Mouse (Mus musculus) T-helper 17 cell (primary cell): ENCODE measurements around the gene Il1r2.

Source experiments
- in situ Hi-C, 2 experiments: fragments of 300-600 bp; cut with MboI, MseI; formaldehyde crosslinking; loops; 1 replicate in 1 of 2; 2 replicates in 1 of 2; pipeline ENCODE4 v1.15.1; 2025; ENCODE audit warnings: high pct_unique_total_duplicates in 2 of 2

The Il1r2 gene

GRCm38 (mm10) chr1:40073779-40074178 lies at the start of gene Il1r2:
Gene Il1r2 (plus strand): TSS chr1:40074079.
- in situ Hi-C loops: no loop called here

GRCm38 (mm10) chr1:40024554-40025320 lies 49.1 kb upstream of the Il1r2 start:
- in situ Hi-C loops: no loop called here

GRCm38 (mm10) chr1:40025416-40025815 lies 48.5 kb upstream of the Il1r2 start:
- in situ Hi-C loops: no loop called here

GRCm38 (mm10) chr1:40027116-40027620 lies 46.7 kb upstream of the Il1r2 start:
- in situ Hi-C loops: no loop called here

- in situ Hi-C loops: no loop called here
Observed at GRCm38 (mm10) chr1:40028207-40028998, 45.5 kb upstream of the Il1r2 start.

- in situ Hi-C loops: no loop called here
Observed at GRCm38 (mm10) chr1:40029597-40029996, 44.3 kb upstream of the Il1r2 start.

- in situ Hi-C loops: no loop called here
Observed at GRCm38 (mm10) chr1:40030287-40030975, 43.4 kb upstream of the Il1r2 start.

- in situ Hi-C loops: no loop called here
Observed at GRCm38 (mm10) chr1:40030976-40031356, 42.9 kb upstream of the Il1r2 start.

- in situ Hi-C loops: no loop called here
Observed at GRCm38 (mm10) chr1:40031626-40032025, 42.3 kb upstream of the Il1r2 start.

- in situ Hi-C loops: no loop called here
Observed at GRCm38 (mm10) chr1:40033315-40033714, 40.6 kb upstream of the Il1r2 start.

GRCm38 (mm10) chr1:40033743-40034420 lies 40.0 kb upstream of the Il1r2 start:
- in situ Hi-C loops: no loop called here

GRCm38 (mm10) chr1:40037831-40038230 lies 36.0 kb upstream of the Il1r2 start:
- in situ Hi-C loops: loop anchor here in 1 of 2 experiments (5.0 kb wide), 1 partner anchor 49 kb away; no protein-coding TSS in a partner anchor

GRCm38 (mm10) chr1:40045686-40046085 lies 28.2 kb upstream of the Il1r2 start:
- in situ Hi-C loops: no loop called here

GRCm38 (mm10) chr1:40046600-40046999 lies 27.3 kb upstream of the Il1r2 start:
- in situ Hi-C loops: no loop called here

GRCm38 (mm10) chr1:40051157-40051556 lies 22.7 kb upstream of the Il1r2 start:
- in situ Hi-C loops: loop anchor here in 1 of 2 experiments (10.0 kb wide), 1 partner anchor 506 kb away; no protein-coding TSS in a partner anchor

- in situ Hi-C loops: loop anchor here in 1 of 2 experiments (10.0 kb wide), 1 partner anchor 507 kb away; no protein-coding TSS in a partner anchor
Observed at GRCm38 (mm10) chr1:40052156-40052555, 21.7 kb upstream of the Il1r2 start.

- in situ Hi-C loops: loop anchor here in 1 of 2 experiments (10.0 kb wide), 1 partner anchor 508 kb away; no protein-coding TSS in a partner anchor
Observed at GRCm38 (mm10) chr1:40053071-40053470, 20.8 kb upstream of the Il1r2 start.

- in situ Hi-C loops: loop anchor here in 1 of 2 experiments (10.0 kb wide), 1 partner anchor 510 kb away; no protein-coding TSS in a partner anchor
Observed at GRCm38 (mm10) chr1:40055051-40055450, 18.8 kb upstream of the Il1r2 start.

GRCm38 (mm10) chr1:40055963-40056362 lies 17.9 kb upstream of the Il1r2 start:
- in situ Hi-C loops: loop anchor here in 1 of 2 experiments (10.0 kb wide), 1 partner anchor 511 kb away; no protein-coding TSS in a partner anchor

- in situ Hi-C loops: loop anchor here in 1 of 2 experiments (10.0 kb wide), 1 partner anchor 513 kb away; no protein-coding TSS in a partner anchor
Observed at GRCm38 (mm10) chr1:40057351-40057750, 16.5 kb upstream of the Il1r2 start.

- in situ Hi-C loops: loop anchor here in 1 of 2 experiments (10.0 kb wide), 1 partner anchor 513 kb away; no protein-coding TSS in a partner anchor
Observed at GRCm38 (mm10) chr1:40058013-40058412, 15.9 kb upstream of the Il1r2 start.
